Mouse (Mus musculus): ENCODE data around the gene Ovol2.

DNA sequence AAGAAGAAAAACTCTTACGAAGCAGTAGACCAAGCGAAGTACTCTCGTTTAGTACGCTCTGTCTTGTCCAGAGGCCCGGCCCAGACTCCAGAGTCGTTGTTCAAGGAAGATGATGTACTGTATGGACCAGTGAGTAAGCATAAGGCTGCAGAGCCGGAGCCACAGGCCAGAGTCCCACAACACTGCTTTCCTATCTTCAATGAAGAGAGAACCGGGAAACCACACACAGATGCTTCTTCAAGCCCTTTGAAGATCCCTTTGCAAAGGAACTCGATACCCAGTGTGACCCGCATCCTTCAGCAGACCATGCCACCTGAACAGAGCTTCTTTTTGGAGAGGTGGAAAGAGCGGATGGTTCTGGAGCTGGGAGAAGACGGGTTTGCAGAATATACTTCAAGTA is 59.9 kb downstream of the Ovol2 start:
- TF ChIP-seq CTCF (IDR thresholded peaks at IDR 0.05; ENCODE audit: extremely low read depth, insufficient read depth, insufficient read length, insufficient replicate concordance), result no peak
- no peak for TF ChIP-seq POLR2A (IDR thresholded peaks at IDR 0.05; ENCODE audit: low read depth, low read length)

Data from spleen, adult 2 months (tissue).